Mouse (Mus musculus) embryo, embryonic 11.5 days (tissue): ENCODE results near the gene Chaf1a.
"Not testable (repeated sequence)": the region's sequence is repeated elsewhere in the genome, so short reads cannot be mapped to it uniquely, and the experiment has no call there.

Source experiments
- DNase-seq: peaks from one replicate; pipeline ENCODE4 v3.0.0-alpha.2; 2012; ENCODE audit warnings: low read depth, low spot score

The Chaf1a gene

DNA sequence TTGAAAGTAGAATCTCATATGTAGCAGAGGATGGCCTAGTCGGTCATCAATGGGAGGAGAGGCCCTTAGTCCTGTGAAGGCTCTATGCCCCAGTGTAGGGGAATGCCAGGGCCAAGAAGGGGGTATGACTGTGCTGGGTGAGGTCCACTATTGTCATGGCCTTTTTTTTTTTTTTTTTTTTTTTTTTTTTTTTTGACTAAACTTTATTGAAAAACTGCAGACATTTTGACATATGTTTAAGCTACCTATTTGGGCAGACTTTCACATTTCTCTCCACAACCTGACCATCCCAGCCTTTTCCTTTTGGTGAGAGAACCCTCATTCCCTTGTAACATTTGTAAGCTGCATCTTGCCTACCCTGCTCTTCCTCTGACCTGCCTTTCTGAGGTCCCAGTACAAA lies 52.1 kb downstream of the Chaf1a start:
- no peak for DNase-seq

GRCm38 (mm10) chr17:56092794-56093193 lies 52.6 kb downstream of the Chaf1a start:
- no peak for DNase-seq

DNA sequence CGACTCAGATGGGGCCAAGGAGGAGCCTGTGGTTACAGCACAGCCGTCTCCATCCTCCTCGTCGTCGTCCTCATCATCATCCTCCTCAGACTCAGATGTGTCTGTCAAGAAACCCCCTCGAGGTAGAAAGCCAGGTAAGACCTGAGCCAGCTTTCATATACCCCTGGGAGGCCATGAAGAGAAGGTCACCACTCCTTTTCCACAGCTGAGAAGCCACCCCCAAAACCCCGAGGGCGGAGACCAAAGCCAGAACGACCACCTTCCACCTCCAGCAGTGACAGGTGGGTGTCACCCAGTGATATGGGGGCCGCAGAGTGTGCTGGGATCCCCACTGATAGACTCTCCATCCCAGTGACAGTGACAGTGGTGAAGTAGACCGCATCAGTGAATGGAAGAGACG lies 56.6 kb downstream of the Chaf1a start:
- no peak for DNase-seq

DNA sequence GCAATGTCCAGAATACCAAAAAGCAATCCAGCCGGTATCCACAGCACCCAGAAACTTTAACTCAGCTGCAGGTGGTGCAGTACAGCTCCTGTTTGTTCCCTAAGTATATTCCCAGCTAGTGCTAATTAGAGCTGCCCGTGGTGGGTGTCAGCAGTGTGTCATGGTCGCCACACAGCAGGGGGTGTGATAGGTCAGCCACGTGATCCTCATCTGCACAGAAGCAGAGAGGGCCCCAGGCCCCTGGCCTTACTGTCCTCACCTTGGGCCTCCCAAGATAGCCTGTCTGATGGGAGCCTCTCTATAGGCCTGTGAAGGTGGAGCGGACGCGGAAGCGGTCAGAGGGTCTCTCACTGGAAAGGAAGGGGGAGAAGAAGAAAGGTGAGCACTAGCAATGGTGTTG lies 57.9 kb downstream of the Chaf1a start:
- DNase-seq: no peak

- DNase-seq: no peak
These were observed 58.7 kb downstream of the Chaf1a start for GRCm38 (mm10) chr17:56098711-56099572.

DNA sequence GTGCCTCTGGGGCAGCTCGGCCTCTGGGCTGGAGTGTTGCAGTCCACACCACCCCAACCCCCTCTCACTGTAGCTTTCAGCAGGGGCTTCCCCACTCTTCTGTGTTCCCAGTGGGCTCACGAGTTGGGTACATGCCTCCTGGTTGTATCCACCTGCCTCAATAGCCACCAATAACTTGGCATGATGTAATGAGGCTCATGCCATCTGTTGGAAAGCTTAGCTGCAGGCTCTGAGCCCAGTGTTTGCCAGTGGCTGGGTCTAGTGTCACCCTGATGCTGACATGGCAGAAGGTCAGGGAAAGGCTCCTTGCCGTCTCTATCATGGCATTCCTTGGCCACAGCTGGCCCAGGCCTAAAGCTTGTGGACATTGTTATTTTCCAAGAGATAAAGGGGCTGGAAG lies 60.6 kb downstream of the Chaf1a start:
- no peak for DNase-seq

DNA sequence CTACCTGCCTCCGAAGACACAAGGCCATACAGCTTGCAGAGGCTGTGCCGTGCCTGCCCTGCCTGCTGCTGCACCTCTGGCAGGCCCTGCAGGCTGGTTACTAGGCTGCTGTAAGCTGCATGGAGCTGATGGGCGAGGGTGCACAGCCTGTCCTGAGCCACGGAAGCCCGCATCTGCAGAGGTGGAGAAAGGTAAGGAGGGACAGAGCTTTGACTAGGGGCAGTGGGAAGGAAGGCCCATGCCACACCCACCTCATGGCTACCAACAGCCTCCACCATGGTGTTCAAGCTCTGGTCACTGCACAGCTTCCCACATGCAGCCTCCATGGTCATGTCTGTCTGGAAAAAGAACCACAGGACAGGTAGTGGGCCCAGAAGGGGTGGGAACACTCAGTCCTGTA lies 61.9 kb downstream of the Chaf1a start:
- DNase-seq: no peak

- DNase-seq: no peak
These were observed 62.7 kb downstream of the Chaf1a start for GRCm38 (mm10) chr17:56102927-56103326.

GRCm38 (mm10) chr17:56103465-56104285 lies 63.4 kb downstream of the Chaf1a start:
- DNase-seq: no peak

GRCm38 (mm10) chr17:56104821-56105220 lies 64.6 kb downstream of the Chaf1a start:
- DNase-seq: not testable (repeated sequence)

DNA sequence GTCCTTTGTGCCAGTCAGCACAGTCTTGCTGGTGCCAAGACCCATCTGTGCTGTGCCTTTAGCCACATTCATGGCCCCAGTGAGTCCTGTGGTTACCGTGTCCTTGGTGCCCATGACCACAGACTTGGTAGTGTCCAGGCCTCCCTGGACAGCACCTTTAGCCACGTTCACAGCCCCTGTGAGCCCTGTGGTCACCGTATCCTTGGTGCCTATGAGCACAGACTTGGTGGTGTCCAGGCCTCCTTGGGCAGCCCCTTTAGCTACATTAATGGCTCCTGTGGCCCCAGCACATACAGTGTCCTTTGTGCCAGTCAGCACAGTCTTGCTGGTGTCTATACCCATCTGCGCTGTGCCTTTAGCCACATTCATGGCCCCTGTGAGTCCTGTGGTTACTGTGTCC lies 66.2 kb downstream of the Chaf1a start:
- DNase-seq: not testable (repeated sequence)

GRCm38 (mm10) chr17:56106981-56107380 lies 66.7 kb downstream of the Chaf1a start:
- no peak for DNase-seq

DNA sequence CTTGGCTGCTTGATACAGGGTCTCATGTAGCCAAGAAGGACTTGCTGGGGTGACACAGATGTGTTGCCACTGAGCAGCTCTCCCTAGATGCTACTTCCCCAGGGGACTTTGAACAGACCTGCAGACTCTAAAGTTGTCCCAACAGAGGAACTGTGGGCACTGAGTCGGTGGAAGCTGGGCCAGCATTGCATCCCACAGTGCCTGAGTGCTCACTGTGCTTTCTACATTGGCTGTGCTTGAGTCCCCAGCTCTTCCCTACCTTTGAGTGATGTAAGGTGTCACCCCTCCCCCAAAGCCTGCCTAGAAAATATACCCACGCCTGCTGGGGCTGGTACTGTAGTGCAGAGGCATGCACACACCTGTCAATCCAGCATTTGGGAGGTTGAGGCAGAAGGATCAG lies 67.5 kb downstream of the Chaf1a start:
- no peak for DNase-seq

DNA sequence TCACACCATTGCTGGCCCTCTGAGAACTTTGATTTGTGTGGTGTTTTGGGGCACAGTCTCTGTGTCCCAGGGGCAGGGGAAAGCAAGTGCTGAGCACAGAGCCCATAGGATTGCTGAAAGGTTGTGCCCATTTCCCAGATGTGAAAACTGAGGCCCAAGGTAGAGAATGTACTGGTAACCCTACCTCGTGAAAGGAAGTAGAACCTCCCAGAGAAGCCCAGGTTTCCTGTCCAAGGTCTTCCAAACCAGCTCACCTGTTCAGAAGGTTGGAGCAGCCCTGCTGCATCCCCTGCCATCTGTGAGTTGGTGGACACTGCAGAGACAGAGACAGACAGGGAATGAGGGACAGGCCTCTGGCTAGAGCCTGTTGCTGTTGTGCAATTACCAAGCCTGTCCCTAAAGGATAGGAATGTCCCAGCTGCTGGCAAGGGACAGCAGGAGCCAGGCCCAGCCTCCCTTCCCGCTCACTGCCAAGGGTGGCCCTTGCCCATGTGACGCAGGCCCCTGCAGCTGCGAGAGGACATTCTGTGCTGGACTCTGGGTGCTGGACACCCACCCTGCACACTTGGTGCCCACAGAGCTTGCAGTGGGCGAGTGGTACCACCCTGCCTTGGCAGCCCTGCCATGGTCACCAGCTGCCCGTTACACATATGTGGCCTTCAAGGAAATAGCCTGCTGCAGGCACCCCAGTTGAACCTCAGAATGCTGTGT lies 68.2 kb downstream of the Chaf1a start:
- DNase-seq: no peak

GRCm38 (mm10) chr17:56109219-56110051 lies 69.2 kb downstream of the Chaf1a start, which contains the start of gene Plin4:
Gene Plin4, minus strand, starts transcription at chr17:56109803.
- no peak for DNase-seq

DNA sequence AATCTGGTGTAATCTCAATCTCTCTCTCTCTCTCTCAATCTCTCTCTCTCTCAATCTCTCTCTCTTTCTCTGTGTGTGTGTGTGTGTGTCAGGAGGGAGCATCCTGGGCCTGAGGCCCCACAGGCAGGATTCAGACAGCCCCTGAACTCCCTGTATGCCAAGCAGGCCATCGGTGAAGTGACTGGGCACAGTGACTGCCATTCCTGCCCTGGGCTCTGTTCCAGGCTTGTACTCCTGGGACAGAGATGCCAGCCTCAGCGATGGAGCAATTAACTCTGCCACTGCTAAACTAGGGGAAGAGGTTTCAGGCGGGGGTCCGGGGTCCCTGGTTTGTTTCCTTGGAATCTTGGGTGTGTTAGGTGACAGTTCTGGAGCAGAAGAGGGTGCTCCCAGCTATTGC lies 70.3 kb downstream of the Chaf1a start:
- DNase-seq: no peak

GRCm38 (mm10) chr17:56111021-56111420 lies 70.8 kb downstream of the Chaf1a start:
- DNase-seq: no peak

GRCm38 (mm10) chr17:56111864-56112263 lies 71.6 kb downstream of the Chaf1a start:
- peak; percentile 54 for DNase-seq

GRCm38 (mm10) chr17:56112743-56113142 lies 72.5 kb downstream of the Chaf1a start:
- no peak for DNase-seq

- DNase-seq: no peak
These were observed 76.0 kb downstream of the Chaf1a start for GRCm38 (mm10) chr17:56116193-56116592.

GRCm38 (mm10) chr17:56117251-56117710 lies 77.0 kb downstream of the Chaf1a start, which contains the start of gene Plin5:
Gene Plin5, minus strand, starts transcription at chr17:56117596.
- no peak for DNase-seq
